Mouse (Mus musculus) lung, postnatal 25 days (tissue): Measurements from ENCODE around the gene Apoc4.

Source experiments
- DNase-seq: peaks from one replicate; pipeline ENCODE4 v3.0.0; 2022; ENCODE audit warnings: low spot score

Gene Apoc4

GRCm38 (mm10) chr7:19628536-19629360, 52.5 kb downstream of the Apoc4 start:
- peak; percentile 99 for DNase-seq

GRCm38 (mm10) chr7:19628192-19628535, 53.1 kb downstream of the Apoc4 start:
- no peak for DNase-seq
